Mouse (Mus musculus): ENCODE measurements around the gene Gm11549. TPM values are rescaled to one million over a fixed set of nuclear protein-coding genes. Genes with fewer than 3 reads are reported as not detected.

Gm11549 gene
- polyA plus RNA-seq, 1 experiment from 2014 or later = 0.29 TPM

Small RNA genes lying within 50 kb of the gene (microRNA-seq; reads per million reads assigned to microRNA genes)
- gene Mir7009 = not detected

Other genes starting within 250 kb of the Gm11549 start
- 375 and 414 TPM in 2 replicates for gene Anxa5, start 45.9 kb downstream of the Gm11549 start, polyA plus RNA-seq (2015; fragmentation: Nextera tagmentation; extraction: Ambion mirVana)
- 1.4 and 1.6 TPM in 2 replicates for gene 1810062G17Rik, start 45.9 kb downstream of the Gm11549 start, polyA plus RNA-seq (2015; fragmentation: Nextera tagmentation; extraction: Ambion mirVana)
- gene Exosc9, start 30.8 kb upstream of the Gm11549 start, polyA plus RNA-seq (2015; fragmentation: Nextera tagmentation; extraction: Ambion mirVana) = 51.5 and 58.6 TPM in 2 replicates
- 168 and 184 TPM in 2 replicates for gene Ccna2, start 50.3 kb upstream of the Gm11549 start, polyA plus RNA-seq (2015; fragmentation: Nextera tagmentation; extraction: Ambion mirVana)
- gene Bbs7, start 91.7 kb upstream of the Gm11549 start, polyA plus RNA-seq (2015; fragmentation: Nextera tagmentation; extraction: Ambion mirVana) = 9.9 and 11.0 TPM in 2 replicates
- 2.5 and 4.9 TPM in 2 replicates for gene Trpc3, start 168.4 kb upstream of the Gm11549 start, polyA plus RNA-seq (2015; fragmentation: Nextera tagmentation; extraction: Ambion mirVana)